Mouse (Mus musculus): Measurements from ENCODE around the gene Mip. TPM values are rescaled to one million over a fixed set of nuclear protein-coding genes. Genes with fewer than 3 reads are reported as not detected.

Gene Mip
- polyA plus RNA-seq, 1 experiment: not detected

DNA sequence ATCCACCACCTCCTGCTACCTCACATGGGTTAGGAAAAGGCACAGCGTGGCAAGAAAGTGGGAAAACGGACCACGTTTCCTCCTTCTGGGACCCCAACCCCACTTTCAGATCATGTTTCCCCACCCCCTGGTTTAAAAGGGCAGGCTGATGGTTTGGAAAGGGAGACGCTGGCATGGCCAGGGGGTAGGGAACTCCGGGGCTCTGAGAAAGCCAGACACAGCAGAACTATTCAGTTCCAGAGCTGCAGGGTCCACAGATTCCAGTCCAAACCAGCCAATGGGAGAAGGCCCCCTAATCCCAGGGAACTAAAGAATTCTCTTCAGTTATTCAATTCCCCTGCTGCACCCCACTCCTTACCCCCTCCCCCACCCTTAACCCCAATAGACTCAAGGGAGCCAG, 574 bp upstream of the Mip start:
- no peak overlapping the region for H3K27ac ChIP-seq (replicated peaks; ENCODE audit: low read depth, low read length)
- H3K4me3 ChIP-seq (ENCODE audit: insufficient read depth, low read depth, low read length): no peak overlapping the region
- no peaks in the 10 kb centered on the region for H3K4me1 ChIP-seq (ENCODE audit: control insufficient read depth, insufficient read depth, insufficient read length, low read length)

DNA sequence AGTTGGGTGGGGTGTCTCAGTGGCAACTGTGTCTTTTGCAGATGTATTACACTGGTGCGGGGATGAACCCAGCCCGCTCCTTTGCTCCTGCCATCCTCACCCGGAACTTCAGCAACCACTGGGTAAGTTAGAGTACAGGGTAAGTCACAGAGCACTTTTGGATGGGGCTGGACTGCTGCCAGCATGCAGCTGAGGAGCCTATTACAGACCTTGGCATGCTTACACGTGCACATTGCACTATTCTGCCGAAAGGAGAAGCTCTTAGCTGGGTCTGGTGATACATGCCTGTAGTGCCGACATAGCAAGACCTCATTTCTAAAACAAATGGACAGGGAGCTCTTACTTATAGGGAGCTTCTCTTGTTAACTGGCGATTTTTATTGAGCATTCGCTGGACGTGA, 2.0 kb downstream of the Mip start:
- H3K27ac ChIP-seq (replicated peaks; ENCODE audit: low read depth, low read length): no peak overlapping the region
- no peaks in the 10 kb centered on the region for H3K4me1 ChIP-seq (ENCODE audit: control insufficient read depth, insufficient read depth, insufficient read length, low read length)
- no peak overlapping the region for H3K4me3 ChIP-seq (ENCODE audit: insufficient read depth, low read depth, low read length)

- Histone ChIP-seq H3K4me3 (ENCODE audit: insufficient read depth, low read depth, low read length) (no peak overlapping the region), H3K27ac (replicated peaks; ENCODE audit: low read depth, low read length) (no peak overlapping the region), H3K4me1 (ENCODE audit: control insufficient read depth, insufficient read depth, insufficient read length, low read length) (no peaks in the 10 kb centered on the region)
Observed at GRCm38 (mm10) chr10:128228009-128228408, 2.4 kb downstream of the Mip start.

- H3K4me1 ChIP-seq (ENCODE audit: control insufficient read depth, insufficient read depth, insufficient read length, low read length): no peaks in the 10 kb centered on the region
- no peak overlapping the region for H3K4me3 ChIP-seq (ENCODE audit: insufficient read depth, low read depth, low read length)
- no peak overlapping the region for H3K27ac ChIP-seq (replicated peaks; ENCODE audit: low read depth, low read length)
Observed at GRCm38 (mm10) chr10:128230582-128230981, 4.9 kb downstream of the Mip start.

DNA sequence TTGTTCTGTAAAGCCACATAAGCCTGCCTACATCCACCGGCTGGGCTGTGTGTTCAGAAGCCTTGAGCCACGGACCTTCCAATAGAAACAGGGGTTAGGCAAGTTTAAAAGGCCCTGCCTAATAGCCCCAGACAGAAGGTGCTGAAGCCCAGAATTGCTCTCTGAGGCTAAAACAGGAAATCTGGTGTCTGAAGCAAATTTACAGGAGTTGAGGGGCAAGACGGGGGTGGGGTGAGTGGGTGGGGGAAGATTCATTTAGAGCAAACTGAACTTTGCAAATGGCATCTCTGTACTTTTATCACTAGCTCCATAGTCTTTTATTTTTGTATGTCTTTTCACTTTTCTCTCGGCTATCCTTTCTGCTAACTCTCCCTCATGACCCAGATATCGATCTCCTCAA, 5.5 kb downstream of the Mip start:
- Histone ChIP-seq H3K4me3 (ENCODE audit: insufficient read depth, low read depth, low read length) (peak overlapping the region; percentile 84; the same call in 1 of the 2 replicates), H3K4me1 (ENCODE audit: control insufficient read depth, insufficient read depth, insufficient read length, low read length) (no peaks in the 10 kb centered on the region), H3K27ac (replicated peaks; ENCODE audit: low read depth, low read length) (no peak overlapping the region)

DNA sequence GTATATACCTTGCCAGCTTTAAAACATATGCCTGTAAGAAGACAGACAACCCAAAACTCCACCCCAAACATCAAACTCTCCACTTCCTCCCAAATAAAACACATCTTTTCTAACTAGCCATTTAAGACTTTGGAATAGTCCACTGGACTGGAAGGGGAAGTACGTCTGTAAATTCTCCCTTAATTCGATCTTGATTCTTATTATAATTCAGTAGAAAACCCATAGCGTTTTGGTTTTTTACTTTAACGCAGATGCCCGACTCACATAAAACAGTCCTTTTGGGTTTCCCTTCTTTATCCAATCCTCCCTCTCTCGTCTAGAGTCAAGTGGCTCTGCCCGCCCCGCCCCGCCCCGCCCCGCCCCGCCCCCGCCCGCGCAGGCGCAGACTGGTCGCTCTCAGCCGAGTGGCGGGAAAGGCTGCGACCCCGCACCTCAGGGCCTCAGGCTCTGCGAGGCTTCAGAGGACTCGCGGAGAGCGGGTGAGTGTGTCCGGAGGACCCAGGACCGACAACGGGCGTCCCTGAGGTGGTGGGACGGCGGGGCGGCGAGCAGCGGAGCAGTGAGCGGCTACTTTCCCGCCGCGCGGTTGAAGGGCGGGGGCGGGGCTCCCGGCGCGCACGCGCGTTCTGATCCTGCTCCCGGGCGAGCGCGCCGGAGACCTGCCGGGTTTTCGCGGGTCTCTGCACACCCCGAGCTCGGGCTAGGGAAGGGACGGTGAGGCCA, 6.2 kb downstream of the Mip start, which contains the start of gene Timeless:
Gene Timeless, plus strand, starts transcription at position 369 of the 723 bp plus-strand sequence.
- peak within 1 kb of the TSS; percentile 84 for H3K4me3 ChIP-seq (ENCODE audit: insufficient read depth, low read depth, low read length)
- H3K4me1 ChIP-seq (ENCODE audit: control insufficient read depth, insufficient read depth, insufficient read length, low read length): no peaks in the 10 kb centered on the region
- peak within 1 kb of the TSS; percentile 82 for H3K27ac ChIP-seq (replicated peaks; ENCODE audit: low read depth, low read length)

DNA sequence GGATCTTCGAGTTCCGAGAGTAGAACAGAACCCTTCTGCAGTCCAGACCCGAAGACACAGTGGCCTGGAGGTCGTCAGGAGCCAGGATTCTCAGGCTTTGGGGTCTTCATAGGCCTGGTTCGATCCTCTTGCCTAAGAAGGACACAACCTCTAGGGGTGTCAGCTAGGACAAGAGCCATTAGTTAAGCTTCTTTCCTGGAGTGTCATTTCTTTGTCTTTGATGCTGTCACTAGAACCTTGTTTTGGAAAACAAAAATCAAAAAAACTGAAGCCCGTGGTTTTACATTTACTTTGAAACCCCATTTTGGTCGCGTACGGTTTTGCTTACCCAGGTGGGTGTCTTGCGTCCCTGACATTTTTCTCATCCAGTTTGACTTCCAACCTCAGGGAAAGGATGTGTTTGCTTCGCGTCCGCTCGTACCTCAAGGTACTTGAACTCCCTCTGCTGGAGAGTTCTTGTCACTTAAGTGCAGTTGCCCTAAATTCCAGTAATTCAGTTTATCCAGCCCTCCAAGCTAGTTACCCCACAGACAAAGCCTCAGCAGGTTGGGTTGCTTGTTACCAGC, 6.9 kb downstream of the Mip start:
- H3K4me3 ChIP-seq (ENCODE audit: insufficient read depth, low read depth, low read length): peak overlapping the region; percentile 84
- no peaks in the 10 kb centered on the region for H3K4me1 ChIP-seq (ENCODE audit: control insufficient read depth, insufficient read depth, insufficient read length, low read length)
- peak overlapping the region; percentile 82 for H3K27ac ChIP-seq (replicated peaks; ENCODE audit: low read depth, low read length)

DNA sequence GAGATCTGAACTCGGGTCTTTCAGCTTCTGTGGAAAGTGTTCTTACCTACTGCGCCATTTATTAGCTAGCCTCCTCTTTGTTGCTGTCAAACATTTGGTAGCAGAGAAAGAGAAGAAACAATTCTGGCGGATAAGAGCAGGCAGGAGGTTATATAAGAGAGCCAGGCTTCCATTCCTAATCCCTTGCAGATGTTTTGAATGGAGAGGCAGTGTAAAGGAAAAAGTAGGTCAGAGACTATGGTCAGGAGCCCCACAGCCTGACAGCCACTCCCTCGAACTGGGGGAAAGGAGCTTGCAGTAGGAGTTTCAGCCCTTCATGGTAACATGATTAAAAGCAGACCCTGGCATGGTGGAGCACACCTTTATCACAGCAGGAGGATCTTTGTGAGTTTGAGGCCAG, 10.7 kb downstream of the Mip start:
- no peak overlapping the region for H3K27ac ChIP-seq (replicated peaks; ENCODE audit: low read depth, low read length)
- H3K4me1 ChIP-seq (ENCODE audit: control insufficient read depth, insufficient read depth, insufficient read length, low read length): no peaks in the 10 kb centered on the region
- H3K4me3 ChIP-seq (ENCODE audit: insufficient read depth, low read depth, low read length): no peak overlapping the region

DNA sequence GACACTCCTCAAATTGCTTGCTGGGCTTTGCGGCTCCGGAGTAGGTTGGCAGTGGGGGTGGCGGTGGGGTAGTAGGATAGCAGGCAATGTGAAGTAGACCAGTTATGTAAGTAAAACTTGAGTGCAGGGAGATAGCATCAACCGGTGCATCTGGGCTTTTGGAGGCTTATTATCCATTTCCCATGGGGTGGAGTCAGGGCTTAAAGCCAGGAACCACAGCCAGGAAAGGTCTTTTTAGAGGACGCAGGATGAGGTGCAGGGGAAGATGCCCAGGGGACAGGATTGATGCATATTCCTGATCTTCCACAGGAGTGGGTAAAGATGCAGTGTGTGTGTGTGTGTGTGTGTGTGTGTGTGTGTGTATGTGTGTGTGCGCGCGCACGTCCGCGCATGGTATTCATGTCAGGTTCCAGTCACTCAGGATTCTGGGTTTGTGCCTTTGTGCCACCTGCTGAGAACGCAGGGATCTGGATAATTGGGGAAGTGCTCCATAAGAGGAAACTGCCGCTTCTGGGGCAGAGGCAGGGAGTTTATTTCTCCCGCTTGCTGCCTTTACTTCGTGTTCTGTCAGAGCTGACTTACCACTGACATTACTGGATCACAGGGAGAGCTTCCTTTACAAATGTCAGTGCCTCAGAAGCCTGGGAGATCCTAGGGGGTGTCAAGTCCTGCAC, 12.3 kb downstream of the Mip start:
- Histone ChIP-seq H3K4me1 (ENCODE audit: control insufficient read depth, insufficient read depth, insufficient read length, low read length) (peaks cover 2% of the 10 kb centered on the region; the same call in 1 of the 2 replicates), H3K4me3 (ENCODE audit: insufficient read depth, low read depth, low read length) (0 out of 2 replicates have a peak overlapping the region, but pooled peaks have one; percentile 0), H3K27ac (replicated peaks; ENCODE audit: low read depth, low read length) (peak overlapping the region; percentile 41)

DNA sequence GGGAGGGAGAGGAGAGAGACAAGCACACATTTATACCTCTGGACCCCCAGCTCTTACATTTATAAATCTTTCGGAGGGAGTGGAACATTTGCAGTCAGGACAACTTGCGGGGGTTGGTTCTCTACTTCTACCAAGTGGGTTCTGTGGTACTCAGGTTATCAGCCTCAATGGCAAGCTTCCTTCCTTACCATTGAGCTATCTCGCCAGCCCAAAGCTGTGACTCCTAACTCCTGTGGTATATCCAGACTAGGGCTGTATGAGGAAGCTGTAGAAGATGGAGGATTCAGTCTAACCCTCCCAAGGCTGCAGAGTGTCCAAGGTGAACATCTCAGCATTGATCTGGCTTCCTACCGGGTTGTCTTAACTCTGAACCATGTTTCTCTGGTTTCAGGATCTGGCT, 13.5 kb downstream of the Mip start:
- H3K27ac ChIP-seq (replicated peaks; ENCODE audit: low read depth, low read length): no peak overlapping the region
- peaks cover 10% of the 10 kb centered on the region for H3K4me1 ChIP-seq (ENCODE audit: control insufficient read depth, insufficient read depth, insufficient read length, low read length)
- no peak overlapping the region for H3K4me3 ChIP-seq (ENCODE audit: insufficient read depth, low read depth, low read length)

DNA sequence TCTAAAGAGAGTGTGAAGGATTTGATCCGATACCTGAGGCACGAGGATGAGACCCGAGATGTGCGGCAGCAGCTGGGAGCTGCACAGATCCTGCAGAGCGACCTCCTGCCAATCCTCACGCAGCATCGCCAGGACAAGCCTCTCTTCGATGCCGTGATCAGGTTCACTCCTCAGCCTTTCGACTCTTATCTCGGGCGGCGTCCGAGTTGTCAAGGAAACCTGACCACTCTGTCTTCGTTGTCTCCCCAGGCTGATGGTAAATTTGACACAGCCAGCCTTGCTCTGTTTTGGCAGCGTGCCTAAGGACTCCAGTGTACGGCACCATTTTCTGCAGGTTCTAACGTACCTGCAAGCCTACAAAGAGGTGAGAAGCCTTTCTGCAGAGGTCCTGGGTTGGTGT, 14.5 kb downstream of the Mip start:
- peaks cover 11% of the 10 kb centered on the region for H3K4me1 ChIP-seq (ENCODE audit: control insufficient read depth, insufficient read depth, insufficient read length, low read length)
- no peak overlapping the region for H3K27ac ChIP-seq (replicated peaks; ENCODE audit: low read depth, low read length)

GRCm38 (mm10) chr10:128243252-128243651, 17.6 kb downstream of the Mip start:
- no peak overlapping the region for H3K4me3 ChIP-seq (ENCODE audit: insufficient read depth, low read depth, low read length)
- peak overlapping the region; percentile 32; the same call in 1 of the 2 replicates for H3K27ac ChIP-seq (replicated peaks; ENCODE audit: low read depth, low read length)
- peaks cover 22% of the 10 kb centered on the region for H3K4me1 ChIP-seq (ENCODE audit: control insufficient read depth, insufficient read depth, insufficient read length, low read length)

More for the DNA sequence above, 14.5 kb downstream of the Mip start:
- no peak overlapping the region for H3K4me3 ChIP-seq (ENCODE audit: insufficient read depth, low read depth, low read length)

- H3K4me3 ChIP-seq (ENCODE audit: insufficient read depth, low read depth, low read length): no peak overlapping the region
- peaks cover 22% of the 10 kb centered on the region for H3K4me1 ChIP-seq (ENCODE audit: control insufficient read depth, insufficient read depth, insufficient read length, low read length)
Observed at GRCm38 (mm10) chr10:128244121-128244520, 18.5 kb downstream of the Mip start.

GRCm38 (mm10) chr10:128247020-128247732, 21.5 kb downstream of the Mip start:
- Histone ChIP-seq H3K27ac (replicated peaks; ENCODE audit: low read depth, low read length) (peak overlapping the region; percentile 96), H3K4me1 (ENCODE audit: control insufficient read depth, insufficient read depth, insufficient read length, low read length) (peaks cover 24% of the 10 kb centered on the region), H3K4me3 (ENCODE audit: insufficient read depth, low read depth, low read length) (peak overlapping the region; percentile 71)

More at GRCm38 (mm10) chr10:128244121-128244520, 18.5 kb downstream of the Mip start:
- no peak overlapping the region for H3K27ac ChIP-seq (replicated peaks; ENCODE audit: low read depth, low read length)

- peaks cover 13% of the 10 kb centered on the region for H3K4me1 ChIP-seq (ENCODE audit: control insufficient read depth, insufficient read depth, insufficient read length, low read length)
- no peak overlapping the region for H3K27ac ChIP-seq (replicated peaks; ENCODE audit: low read depth, low read length)
- H3K4me3 ChIP-seq (ENCODE audit: insufficient read depth, low read depth, low read length): no peak overlapping the region
Observed at GRCm38 (mm10) chr10:128250565-128250964, 24.9 kb downstream of the Mip start.

Data from brown adipose tissue, adult 24 weeks (tissue).